Comparison of ENCODE assay signal across 8 mouse cellular contexts in the genomic region with DNA sequence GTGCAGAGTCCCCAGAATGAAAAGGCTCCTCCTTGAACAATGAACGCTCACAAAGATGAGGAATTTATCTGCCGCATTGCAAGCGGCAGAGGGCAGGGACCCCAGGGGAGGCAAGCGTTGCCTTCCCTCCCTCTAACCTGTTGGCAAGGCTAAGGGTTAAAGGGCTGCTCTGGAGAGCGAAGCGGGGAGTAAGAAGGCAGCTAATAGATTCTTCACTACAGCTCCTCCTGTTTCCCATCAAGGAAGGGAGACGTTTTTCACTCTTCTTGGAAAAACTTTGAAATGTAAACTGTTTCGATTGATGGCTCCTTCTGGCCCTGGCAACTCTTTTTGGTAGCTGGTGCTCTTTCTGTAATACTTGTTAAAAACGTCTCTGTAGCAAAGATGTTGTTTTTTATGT.
DNase-seq lines count a peak whose midpoint lies in the region; ATAC-seq and TF ChIP-seq lines count a peak whose summit lies in the region.

No protein-coding gene starts in this region.

- peaks cover 0 to 6% of the 10 kb centered on the region in 2 experiments; a peak in 2 of 4 replicates for H3K4me1 ChIP-seq in heart, embryonic 14.5 days (ENCODE audit: control insufficient read depth in 2 of 2, insufficient read depth in 2 of 2, low read length in 2 of 2)
- no peaks in the 10 kb centered on the region for H3K4me1 ChIP-seq in heart, adult 2 months (ENCODE audit: control insufficient read depth, insufficient read depth, low read length)
- H3K4me1 ChIP-seq in hindbrain, embryonic 13.5 days (replicated peaks) = peaks cover 19% of the 10 kb centered on the region
- H3K4me1 ChIP-seq in midbrain, embryonic 16.5 days (ENCODE audit: control insufficient read depth, insufficient read depth, low read length) = peaks cover 12% of the 10 kb centered on the region

- peak overlapping the region; percentile 49 for H3K9ac ChIP-seq in heart, embryonic 14.5 days (ENCODE audit: low read length)
- no peak overlapping the region for H3K9ac ChIP-seq in heart, adult 2 months (ENCODE audit: low read depth, low read length)
- peak overlapping the region; percentile 49; the same call in 1 of the 2 replicates for H3K9ac ChIP-seq in hindbrain, embryonic 13.5 days
- peak overlapping the region; percentile 49 for H3K9ac ChIP-seq in midbrain, embryonic 16.5 days (ENCODE audit: low read depth, low read length)

- 14% methylated on average over 9 of the region's 9 CpGs for WGBS in heart, embryonic 14.5 days
- 33% methylated on average over 9 of the region's 9 CpGs for WGBS in heart, adult 2 months
- 6% methylated on average over 9 of the region's 9 CpGs for WGBS in hindbrain, embryonic 13.5 days
- 6% methylated on average over 9 of the region's 9 CpGs for WGBS in midbrain, embryonic 16.5 days

- H3K4me3 ChIP-seq in heart, embryonic 14.5 days (ENCODE audit: control insufficient read depth in 1 of 2, insufficient read depth in 1 of 2, low read depth in 1 of 2, low read length in 2 of 2) = peak overlapping the region; percentile 26 to 31
- H3K4me3 ChIP-seq in heart, adult 2 months = no peak overlapping the region
- H3K4me3 ChIP-seq in hindbrain, embryonic 13.5 days = peak overlapping the region; percentile 27
- peak overlapping the region; percentile 32 for H3K4me3 ChIP-seq in midbrain, embryonic 16.5 days (ENCODE audit: low read depth, low read length)

- no peak for TF ChIP-seq EP300 in heart, adult 2 months (IDR thresholded peaks at IDR 0.05; ENCODE audit: insufficient read depth, low read depth, low read length)

- DNase-seq in heart, adult 2 months = no peak
- peak; percentile 70 for DNase-seq in embryo, embryonic 10.5 days (ENCODE audit: low spot score)
- DNase-seq in ovary, postnatal 10 days (ENCODE audit: low spot score) = no peak
- no peak for DNase-seq in gastrocnemius, postnatal 25 days
- DNase-seq in cerebellum, adult 9-11 months = no peak

- peak overlapping the region; percentile 67 for H3K4me2 ChIP-seq in heart, embryonic 14.5 days (ENCODE audit: low read length)
- H3K4me2 ChIP-seq in hindbrain, embryonic 13.5 days = peak overlapping the region; percentile 52
- H3K4me2 ChIP-seq in midbrain, embryonic 16.5 days (ENCODE audit: low read length) = peak overlapping the region; percentile 63

- H3K79me2 ChIP-seq in heart, adult 2 months (replicated peaks; ENCODE audit: control insufficient read depth, insufficient read depth, low read length) = no peaks in the 10 kb centered on the region

- no peak for TF ChIP-seq POLR2A in heart, adult 2 months (IDR thresholded peaks at IDR 0.05; ENCODE audit: insufficient read depth, low read depth, low read length)

- no peak for TF ChIP-seq CTCF in heart, adult 2 months (IDR thresholded peaks at IDR 0.05)

- no peaks in the 10 kb centered on the region for H3K27me3 ChIP-seq in heart, embryonic 14.5 days (ENCODE audit: control insufficient read depth, insufficient read depth, low read length)
- H3K27me3 ChIP-seq in heart, adult 2 months (ENCODE audit: control insufficient read depth, insufficient read depth, low read length) = no peaks in the 10 kb centered on the region
- H3K27me3 ChIP-seq in hindbrain, embryonic 13.5 days = no peaks in the 10 kb centered on the region
- H3K27me3 ChIP-seq in midbrain, embryonic 16.5 days (ENCODE audit: control insufficient read depth, insufficient read depth, low read depth, low read length) = no peaks in the 10 kb centered on the region

- no peak overlapping the region for H3K27ac ChIP-seq in heart, embryonic 14.5 days (replicated peaks in 1 of 2; ENCODE audit: control insufficient read depth in 1 of 2, insufficient read depth in 1 of 2, low read depth in 2 of 2, low read length in 2 of 2)
- H3K27ac ChIP-seq in heart, adult 2 months = no peak overlapping the region
- H3K27ac ChIP-seq in hindbrain, embryonic 13.5 days = no peak overlapping the region
- H3K27ac ChIP-seq in midbrain, embryonic 16.5 days (ENCODE audit: low read length) = peak overlapping the region; percentile 51

- intact Hi-C loops in heart, adult 2 months (cut with DNase I) = no loop called here

- ATAC-seq in heart, embryonic 14.5 days (ENCODE audit: insufficient number of reproducible peaks, insufficient read depth, low FRiP score, low read depth) = no peak
- no peak for ATAC-seq in hindbrain, embryonic 13.5 days (ENCODE audit: low FRiP score)
- ATAC-seq in midbrain, embryonic 16.5 days = no peak

- no peaks in the 10 kb centered on the region for H3K9me3 ChIP-seq in heart, embryonic 14.5 days (ENCODE audit: control insufficient read depth, low read length)
- H3K9me3 ChIP-seq in hindbrain, embryonic 13.5 days = no peaks in the 10 kb centered on the region
- H3K9me3 ChIP-seq in midbrain, embryonic 16.5 days (replicated peaks; ENCODE audit: control insufficient read depth, low read length, poor library complexity, severe bottlenecking) = no peaks in the 10 kb centered on the region

- no peaks in the 10 kb centered on the region for H3K36me3 ChIP-seq in heart, embryonic 14.5 days (ENCODE audit: control insufficient read depth, insufficient read depth, low read length)
- H3K36me3 ChIP-seq in heart, adult 2 months (ENCODE audit: control insufficient read depth, insufficient read depth, low read length) = no peaks in the 10 kb centered on the region
- no peaks in the 10 kb centered on the region for H3K36me3 ChIP-seq in hindbrain, embryonic 13.5 days
- no peaks in the 10 kb centered on the region for H3K36me3 ChIP-seq in midbrain, embryonic 16.5 days (ENCODE audit: control insufficient read depth, insufficient read depth, low read length)
